ENCODE assay signal across 28 mouse cellular contexts in the genomic region with DNA sequence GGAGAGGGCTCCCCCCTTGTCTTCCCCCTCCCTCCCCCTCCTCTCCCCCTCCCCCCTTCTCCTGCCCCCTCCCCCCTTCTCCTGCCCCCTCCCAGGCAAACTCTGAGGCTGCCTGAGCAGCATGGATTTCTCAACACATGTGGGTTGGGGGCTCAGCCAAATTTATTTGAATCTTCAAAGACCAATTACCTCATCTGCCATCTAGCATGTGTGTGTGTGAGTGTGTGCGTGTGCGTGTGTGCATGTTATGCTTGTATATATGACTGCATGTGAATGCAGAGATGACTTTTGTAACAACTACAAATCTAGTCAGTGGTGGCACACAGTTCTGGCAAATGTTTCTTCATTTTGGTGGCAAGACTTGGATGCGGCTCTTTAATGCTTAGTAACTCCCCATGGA. TPM values are rescaled to one million over a fixed set of nuclear protein-coding genes. Genes with fewer than 3 reads are reported as not detected.
A peak's percentile ranks its signal among the peaks of the same experiment; 100 is the strongest.
DNase-seq lines count a peak whose midpoint lies in the region; ATAC-seq and TF ChIP-seq lines count a peak whose summit lies in the region.
"Had no signal": no experiment of that assay in that cellular context is flagged by ENCODE, and none has a peak within 500 bp of the region (broad histone marks: within the 10 kb centered on the region; RNA-seq: fewer than 3 reads in every experiment).

No protein-coding gene starts in this region.

- H3K27me3 ChIP-seq in forebrain, postnatal 0 days (ENCODE audit: insufficient read depth, low read length), result no peaks in the 10 kb centered on the region
- H3K27me3 ChIP-seq in forebrain, embryonic 12.5 days, result no peaks in the 10 kb centered on the region
- no peaks in the 10 kb centered on the region for H3K27me3 ChIP-seq in lung, embryonic 14.5 days (ENCODE audit: insufficient read depth, low read length)
- no peaks in the 10 kb centered on the region for H3K27me3 ChIP-seq in embryonic facial prominence, embryonic 14.5 days (replicated peaks; ENCODE audit: control insufficient read depth, insufficient read depth, low read length)
- H3K27me3 ChIP-seq in stomach, embryonic 15.5 days (replicated peaks), result no peaks in the 10 kb centered on the region
- H3K27me3 ChIP-seq: heart, embryonic 12.5 days; kidney, embryonic 15.5 days; midbrain, embryonic 13.5 days; neural tube, embryonic 15.5 days had no signal

- peak; percentile 34 for DNase-seq in forebrain, postnatal 0 days
- peak; percentile 60 for DNase-seq in lung, embryonic 14.5 days
- DNase-seq in lung, adult 18-20 months, result no peak
- DNase-seq in embryonic facial prominence, embryonic 14.5 days (ENCODE audit: low spot score), result peak; percentile 79
- no peak for DNase-seq in Muller cell, postnatal 12 days (ENCODE audit: inconsistent ontology term)
- DNase-seq in cerebellum, adult 11-12 months, result no peak
- DNase-seq: adrenal gland, adult 2 months; cerebellum, adult 9-10 months; gastrocnemius, postnatal 14 days; heart, adult 18-20 months; heart, postnatal 4 days; kidney, adult 11 months; kidney, postnatal 25 days; lung, postnatal 10 days; right cerebral cortex, adult 18-20 months; spleen, adult 18-20 months had no signal

- no peaks in the 10 kb centered on the region for H3K9me3 ChIP-seq in forebrain, postnatal 0 days (ENCODE audit: low read length)
- no peaks in the 10 kb centered on the region for H3K9me3 ChIP-seq in forebrain, embryonic 12.5 days
- no peaks in the 10 kb centered on the region for H3K9me3 ChIP-seq in lung, embryonic 14.5 days (ENCODE audit: low read depth, low read length)
- H3K9me3 ChIP-seq in embryonic facial prominence, embryonic 14.5 days (ENCODE audit: control insufficient read depth, low read length), result no peaks in the 10 kb centered on the region
- H3K9me3 ChIP-seq in stomach, embryonic 15.5 days, result no peaks in the 10 kb centered on the region
- H3K9me3 ChIP-seq: heart, embryonic 12.5 days; kidney, embryonic 15.5 days; midbrain, embryonic 13.5 days; neural tube, embryonic 15.5 days had no signal

- no peak overlapping the region for H3K27ac ChIP-seq in forebrain, postnatal 0 days (ENCODE audit: low read depth, low read length)
- no peak overlapping the region for H3K27ac ChIP-seq in forebrain, embryonic 12.5 days
- H3K27ac ChIP-seq in lung, embryonic 14.5 days (ENCODE audit: low read depth), result no peak overlapping the region
- H3K27ac ChIP-seq in embryonic facial prominence, embryonic 14.5 days (replicated peaks; ENCODE audit: low read depth, low read length), result no peak overlapping the region
- peak overlapping the region; percentile 58; the same call in 1 of the 2 replicates for H3K27ac ChIP-seq in stomach, embryonic 15.5 days
- H3K27ac ChIP-seq: hindbrain, embryonic 14.5 days; kidney, embryonic 15.5 days; macrophage; midbrain, embryonic 13.5 days; neural tube, embryonic 15.5 days had no signal

- no peak for TF ChIP-seq CTCF in forebrain, postnatal 0 days (IDR thresholded peaks at IDR 0.05; ENCODE audit: low read depth)
- TF ChIP-seq CTCF in lung, embryonic 14.5 days (IDR thresholded peaks at IDR 0.05; ENCODE audit: low read depth), result no peak

- H3K4me2 ChIP-seq in forebrain, postnatal 0 days (ENCODE audit: low read depth), result no peak overlapping the region
- no peak overlapping the region for H3K4me2 ChIP-seq in forebrain, embryonic 12.5 days
- H3K4me2 ChIP-seq in lung, embryonic 14.5 days, result no peak overlapping the region
- H3K4me2 ChIP-seq in embryonic facial prominence, embryonic 14.5 days (ENCODE audit: low read depth, low read length), result no peak overlapping the region
- no peak overlapping the region for H3K4me2 ChIP-seq in stomach, embryonic 15.5 days
- H3K4me2 ChIP-seq: heart, embryonic 12.5 days; hindbrain, embryonic 14.5 days; kidney, embryonic 15.5 days; liver, embryonic 11.5 days; midbrain, embryonic 13.5 days; neural tube, embryonic 15.5 days had no signal

- 80% methylated on average over 3 of the region's 3 CpGs for WGBS in forebrain, postnatal 0 days
- 93% methylated on average over 3 of the region's 3 CpGs for WGBS in forebrain, embryonic 12.5 days
- WGBS in lung, embryonic 14.5 days, result 77% methylated on average over 3 of the region's 3 CpGs
- WGBS in embryonic facial prominence, embryonic 14.5 days, result 79% methylated on average over 3 of the region's 3 CpGs
- WGBS in stomach, embryonic 15.5 days, result 69% methylated on average over 3 of the region's 3 CpGs

- H3K4me1 ChIP-seq in forebrain, postnatal 0 days (ENCODE audit: insufficient read depth), result no peaks in the 10 kb centered on the region
- no peaks in the 10 kb centered on the region for H3K4me1 ChIP-seq in forebrain, embryonic 12.5 days
- H3K4me1 ChIP-seq in lung, embryonic 14.5 days (ENCODE audit: insufficient read depth), result no peaks in the 10 kb centered on the region
- peaks cover 16% of the 10 kb centered on the region; the same call in 1 of the 2 replicates for H3K4me1 ChIP-seq in embryonic facial prominence, embryonic 14.5 days (ENCODE audit: control insufficient read depth, insufficient read depth, low read length)
- 0 out of 2 replicates have a peak, but pooled peaks cover 17% of the 10 kb centered on the region for H3K4me1 ChIP-seq in stomach, embryonic 15.5 days
- H3K4me1 ChIP-seq: kidney, embryonic 15.5 days; midbrain, embryonic 13.5 days; neural tube, embryonic 15.5 days had no signal

- ATAC-seq in forebrain, postnatal 0 days, result peak; percentile 47; the same call in 1 of the 2 replicates
- ATAC-seq in forebrain, embryonic 12.5 days (ENCODE audit: low FRiP score), result no peak
- ATAC-seq in lung, embryonic 14.5 days (ENCODE audit: insufficient read depth), result no peak
- no peak for ATAC-seq in embryonic facial prominence, embryonic 14.5 days (ENCODE audit: low read depth)
- no peak for ATAC-seq in stomach, embryonic 15.5 days (ENCODE audit: insufficient read depth, low FRiP score, low read depth)
- ATAC-seq: activated CD4-positive, CD25-positive, alpha-beta regulatory T cell, adult 4 months; CD4-positive, CD25-positive, alpha-beta regulatory T cell, adult 4 months; inflammation-experienced regulatory T-cells, adult 6 months; midbrain, embryonic 13.5 days had no signal

- H3K4me3 ChIP-seq in forebrain, postnatal 0 days (ENCODE audit: low read depth, low read length), result no peak overlapping the region
- H3K4me3 ChIP-seq in forebrain, embryonic 12.5 days (replicated peaks), result no peak overlapping the region
- no peak overlapping the region for H3K4me3 ChIP-seq in lung, embryonic 14.5 days (ENCODE audit: low read depth, low read length)
- H3K4me3 ChIP-seq in embryonic facial prominence, embryonic 14.5 days (ENCODE audit: low read depth, low read length), result no peak overlapping the region
- H3K4me3 ChIP-seq in stomach, embryonic 15.5 days (replicated peaks), result no peak overlapping the region
- H3K4me3 ChIP-seq: heart, embryonic 12.5 days; kidney, embryonic 15.5 days; midbrain, embryonic 13.5 days; neural tube, embryonic 15.5 days had no signal

- H3K36me3 ChIP-seq in forebrain, postnatal 0 days (ENCODE audit: insufficient read depth), result no peaks in the 10 kb centered on the region
- H3K36me3 ChIP-seq in forebrain, embryonic 12.5 days (replicated peaks), result no peaks in the 10 kb centered on the region
- H3K36me3 ChIP-seq in lung, embryonic 14.5 days (ENCODE audit: insufficient read depth), result no peaks in the 10 kb centered on the region
- no peaks in the 10 kb centered on the region for H3K36me3 ChIP-seq in embryonic facial prominence, embryonic 14.5 days (ENCODE audit: control insufficient read depth, insufficient read depth, low read length)
- no peaks in the 10 kb centered on the region for H3K36me3 ChIP-seq in stomach, embryonic 15.5 days
- H3K36me3 ChIP-seq: heart, embryonic 12.5 days; kidney, embryonic 15.5 days; midbrain, embryonic 13.5 days; neural tube, embryonic 15.5 days had no signal

- no peak overlapping the region for H3K9ac ChIP-seq in forebrain, postnatal 0 days
- no peak overlapping the region for H3K9ac ChIP-seq in forebrain, embryonic 12.5 days
- no peak overlapping the region for H3K9ac ChIP-seq in lung, embryonic 14.5 days
- H3K9ac ChIP-seq in embryonic facial prominence, embryonic 14.5 days (ENCODE audit: low read depth, low read length), result no peak overlapping the region
- no peak overlapping the region for H3K9ac ChIP-seq in stomach, embryonic 15.5 days
- H3K9ac ChIP-seq: heart, embryonic 12.5 days; hindbrain, embryonic 14.5 days; kidney, embryonic 15.5 days; midbrain, embryonic 13.5 days; neural tube, embryonic 15.5 days had no signal

RNA-seq across cellular contexts. Expression of a gene that starts 55.8 kb away (rescaled TPM):
- total RNA-seq in forebrain, postnatal 0 days (2014; rRNA removed), result 108 and 113 TPM in 2 replicates
- 188 and 192 TPM in 2 replicates for polyA plus RNA-seq in forebrain, postnatal 0 days (2015; fragmentation: Nextera tagmentation; extraction: Ambion mirVana)
- polyA plus RNA-seq in forebrain, embryonic 12.5 days (2016; fragmentation: Nextera tagmentation; extraction: Ambion mirVana), result 171 and 177 TPM in 2 replicates
- 157 and 163 TPM in 2 replicates for polyA plus RNA-seq in lung, embryonic 14.5 days (2014; fragmentation: Nextera tagmentation; extraction: Ambion mirVana)
- polyA plus RNA-seq in embryonic facial prominence, embryonic 14.5 days (2014; fragmentation: Nextera tagmentation; extraction: Ambion mirVana), result 141 and 161 TPM in 2 replicates
- 124 and 130 TPM in 2 replicates for polyA plus RNA-seq in stomach, embryonic 15.5 days (2015; fragmentation: Nextera tagmentation; extraction: Ambion mirVana)

Comparison
In these comparisons a context has a peak if more than half of its experiments do, and no peak if none do; other contexts are left out.
1. DNase-seq: peak in forebrain, postnatal 0 days (single experiment), lung, embryonic 14.5 days (single experiment) and embryonic facial prominence, embryonic 14.5 days (single experiment); none in lung, adult 18-20 months (0 of 2), Muller cell, postnatal 12 days (single experiment) and cerebellum, adult 11-12 months (single experiment).